In the genomic region with DNA sequence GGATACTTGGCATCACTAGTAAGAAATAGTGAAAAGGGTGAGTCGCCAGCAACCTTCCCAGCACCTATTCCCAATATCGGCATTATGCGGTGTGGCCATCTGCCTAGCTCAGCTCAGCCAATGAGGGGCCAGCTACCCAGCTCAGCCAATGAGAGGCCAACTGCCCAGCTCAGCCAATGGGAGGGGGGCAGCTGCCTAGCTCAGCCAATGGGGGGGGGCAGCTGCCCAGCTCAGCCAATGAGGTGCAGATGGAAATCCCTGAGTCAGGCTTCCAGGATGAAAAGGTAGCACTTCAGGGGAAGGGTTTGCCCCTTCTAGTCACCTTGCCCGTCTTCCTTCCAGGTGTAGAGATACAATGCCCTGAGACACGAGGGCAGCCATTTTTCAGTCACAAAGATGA, we compare ENCODE assay signal across 22 mouse cellular contexts.
A peak's percentile ranks its signal among the peaks of the same experiment; 100 is the strongest.
DNase-seq lines count a peak whose midpoint lies in the region; ATAC-seq and TF ChIP-seq lines count a peak whose summit lies in the region.
"Had no signal": no experiment of that assay in that cellular context is flagged by ENCODE, and none has a peak within 500 bp of the region (broad histone marks: within the 10 kb centered on the region; RNA-seq: fewer than 3 reads in every experiment).

No protein-coding gene starts in this region.

- 91% methylated on average over 5 of the region's 5 CpGs for WGBS in intestine, postnatal 0 days

- no peak overlapping the region for H3K4me2 ChIP-seq in intestine, postnatal 0 days (replicated peaks; ENCODE audit: low read depth)

- ATAC-seq in intestine, postnatal 0 days, result no peak
- ATAC-seq: activated CD4-positive, CD25-positive, alpha-beta regulatory T cell, adult 4 months; CD4-positive, CD25-positive, alpha-beta regulatory T cell, adult 4 months; Patski had no signal

- intact Hi-C loops in left cerebral cortex, postnatal 4 days (cut with DNase I), result loop anchor here (2.0 kb wide), 1 partner anchor 26 kb away; no protein-coding TSS in a partner anchor

- H3K9me3 ChIP-seq in intestine, postnatal 0 days (ENCODE audit: control insufficient read depth), result no peaks in the 10 kb centered on the region

- H3K27ac ChIP-seq in testis, adult 2 months (ENCODE audit: control insufficient read depth, insufficient read depth, low read depth, low read length), result no peak overlapping the region
- H3K27ac ChIP-seq in intestine, postnatal 0 days (ENCODE audit: low read depth, low read length), result no peak overlapping the region

- TF ChIP-seq POLR2A in testis, adult 2 months (IDR thresholded peaks at IDR 0.05; ENCODE audit: control insufficient read depth, low read depth, low read length), result no peak

- H3K9ac ChIP-seq in intestine, postnatal 0 days (ENCODE audit: low read depth, low read length), result no peak overlapping the region

- no peaks in the 10 kb centered on the region for H3K36me3 ChIP-seq in testis, adult 2 months (ENCODE audit: control insufficient read depth, insufficient read depth, low read length)
- H3K36me3 ChIP-seq in intestine, postnatal 0 days (ENCODE audit: control insufficient read depth, insufficient read depth), result no peaks in the 10 kb centered on the region
- H3K36me3 ChIP-seq: G1E had no signal

- DNase-seq in testis, postnatal 10 days (ENCODE audit: low spot score), result no peak
- peak; percentile 63 for DNase-seq in R1 (ENCODE audit: low read depth, low spot score)
- peak; percentile 62 for DNase-seq in testis, postnatal 14 days (ENCODE audit: low spot score)
- DNase-seq in left cerebral cortex, postnatal 4 days, result no peak
- DNase-seq: adrenal gland, adult 2 months; adrenal gland, adult 8-10 months; adrenal gland, postnatal 10 days; adrenal gland, postnatal 14 days; adrenal gland, postnatal 25 days; adrenal gland, postnatal 36 days; B cell, adult 2 months; cerebellum, adult 11 months; cerebellum, adult 11-12 months; cerebellum, adult 18-20 months; cerebellum, adult 2 months had no signal

- peak overlapping the region; percentile 15 for H3K4me3 ChIP-seq in testis, adult 2 months (ENCODE audit: control insufficient read depth, low read depth, low read length)
- no peak overlapping the region for H3K4me3 ChIP-seq in intestine, postnatal 0 days (ENCODE audit: low read depth, low read length)

- H3K4me1 ChIP-seq in testis, adult 2 months (ENCODE audit: control insufficient read depth, insufficient read depth, low read length), result peaks cover 11% of the 10 kb centered on the region
- no peaks in the 10 kb centered on the region for H3K4me1 ChIP-seq in intestine, postnatal 0 days (replicated peaks; ENCODE audit: control insufficient read depth, insufficient read depth, low read length)

- no peak for TF ChIP-seq CTCF in testis, adult 2 months (IDR thresholded peaks at IDR 0.05; ENCODE audit: control insufficient read depth, insufficient read depth, insufficient replicate concordance, low read depth, low read length)
- no peak for TF ChIP-seq CTCF in intestine, postnatal 0 days (IDR thresholded peaks at IDR 0.05; ENCODE audit: low read depth)

- no peaks in the 10 kb centered on the region for H3K27me3 ChIP-seq in testis, adult 2 months (ENCODE audit: control insufficient read depth, insufficient read depth, low read length)
- no peaks in the 10 kb centered on the region for H3K27me3 ChIP-seq in intestine, postnatal 0 days (replicated peaks; ENCODE audit: control insufficient read depth, insufficient read depth, low read length)
- H3K27me3 ChIP-seq: CH12.LX had no signal

Comparison
In these comparisons a context has a peak if more than half of its experiments do, and no peak if none do; other contexts are left out.
1. DNase-seq: peak in R1 (single experiment) and testis, postnatal 14 days (single experiment); none in testis, postnatal 10 days (single experiment) and left cerebral cortex, postnatal 4 days (single experiment).